Mouse (Mus musculus) neural tube, embryonic 15.5 days (tissue): Measurements from ENCODE around the gene Gpr173. TPM values are rescaled to one million over a fixed set of nuclear protein-coding genes. Genes with fewer than 3 reads are reported as not detected.

Experiments used
- ATAC-seq: fragments of 200-750 bp; cut with Nextera tagmentation; 2 replicates; pipeline ENCODE4 v1.8.0; 2017; ENCODE audit warnings: mild to moderate bottlenecking, moderate TSS enrichment, moderate library complexity; ENCODE audit not compliant: low FRiP score
- H3K27ac ChIP-seq: fragments of 300-500 bp; sonication (generic); replicated peaks from 2 replicates; pipeline ENCODE4 v1.5.1; 2015; ENCODE audit warnings: mild to moderate bottlenecking, inconsistent platforms
- H3K27me3 ChIP-seq: fragments of 300-500 bp; sonication (generic); replicated peaks from 2 replicates; pipeline ENCODE4 v1.6.1; 2015; ENCODE audit warnings: inconsistent platforms
- H3K36me3 ChIP-seq: fragments of 300-500 bp; sonication (generic); 2 replicates; pipeline ENCODE4 v1.6.1; 2015; ENCODE audit warnings: inconsistent platforms
- H3K4me1 ChIP-seq: fragments of 300-500 bp; sonication (generic); 2 replicates; pipeline ENCODE4 v1.6.1; 2015; ENCODE audit warnings: inconsistent platforms
- H3K4me2 ChIP-seq: fragments of 300-500 bp; sonication (generic); 2 replicates; pipeline ENCODE4 v1.6.1; 2015; ENCODE audit warnings: inconsistent platforms, mild to moderate bottlenecking, moderate library complexity
- H3K4me3 ChIP-seq: fragments of 300-500 bp; sonication (generic); replicated peaks from 2 replicates; pipeline ENCODE4 v1.5.1; 2015; ENCODE audit warnings: mild to moderate bottlenecking, inconsistent platforms
- H3K9ac ChIP-seq: fragments of 300-500 bp; sonication (generic); replicated peaks from 2 replicates; pipeline ENCODE4 v1.6.1; 2015; ENCODE audit warnings: mild to moderate bottlenecking, inconsistent platforms
- H3K9me3 ChIP-seq: fragments of 300-500 bp; sonication (generic); replicated peaks from 2 replicates; pipeline ENCODE4 v1.6.1; 2016; ENCODE audit warnings: inconsistent platforms
- WGBS: fragments of 180-500 bp; shearing (Covaris S2); methylation state at CpG from one replicate; pipeline ENCODE4 v1.1.7; 2015; ENCODE audit warnings: mixed read lengths; 5-methylcytosine and 5-hydroxymethylcytosine counted together
- polyA plus RNA-seq: library from polyadenylated mRNA; unstranded; fragments of >200 nt; fragmentation: Nextera tagmentation; extraction: Ambion mirVana; gene quantifications from 2 replicates; pipeline ENCODE4 v1.2.1, GENCODE M21; 2015

Gene Gpr173
- 8.4 and 8.5 TPM in 2 replicates for polyA plus RNA-seq

DNA sequence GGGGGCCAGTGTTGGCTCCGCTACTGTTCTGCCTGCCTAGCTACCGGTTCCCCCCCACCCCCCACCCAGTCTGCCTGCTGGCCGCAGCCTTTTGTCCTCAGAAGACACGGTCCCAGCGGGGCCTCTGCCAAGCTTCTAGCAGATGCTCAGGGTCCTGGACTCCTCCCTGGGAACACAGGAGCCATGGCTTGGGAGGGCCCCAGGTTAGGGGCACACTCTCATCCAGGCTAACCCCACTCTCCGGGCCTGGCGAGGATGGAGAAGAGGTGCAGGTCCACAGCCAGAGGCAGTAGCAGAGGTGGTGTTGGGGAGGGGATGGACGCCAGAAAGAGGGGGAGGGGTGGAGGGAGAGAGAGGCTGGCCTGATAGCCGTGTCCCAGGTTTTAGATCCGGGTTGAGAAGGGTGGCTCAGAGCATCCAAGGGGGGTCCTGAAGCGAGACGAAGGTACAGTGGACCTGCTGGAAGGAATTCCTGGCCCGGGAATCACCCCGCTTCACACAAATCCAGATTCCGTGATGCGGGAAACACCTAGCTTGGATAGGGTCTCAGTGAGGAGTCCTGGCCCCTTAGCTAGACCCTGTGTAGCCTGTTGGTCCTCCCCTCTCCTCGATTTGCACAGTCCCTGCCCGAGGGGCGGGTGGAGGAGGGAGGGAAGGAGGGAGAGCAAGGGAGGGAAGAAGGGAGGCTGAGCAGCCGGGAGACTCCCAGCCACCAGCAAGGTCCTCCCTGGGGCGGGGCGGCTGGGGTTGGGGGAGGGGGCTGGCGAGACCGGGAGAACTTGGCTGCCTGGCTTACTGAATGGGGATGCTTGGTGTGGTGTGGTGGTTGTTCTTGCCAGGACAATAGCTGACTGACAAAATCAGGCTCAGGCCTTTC, at the start of gene Gpr173:
Gene Gpr173, minus strand, starts transcription at position 308 of the 877 bp plus-strand sequence.
- peak within 1 kb of the TSS; percentile 55 for H3K4me3 ChIP-seq

DNA sequence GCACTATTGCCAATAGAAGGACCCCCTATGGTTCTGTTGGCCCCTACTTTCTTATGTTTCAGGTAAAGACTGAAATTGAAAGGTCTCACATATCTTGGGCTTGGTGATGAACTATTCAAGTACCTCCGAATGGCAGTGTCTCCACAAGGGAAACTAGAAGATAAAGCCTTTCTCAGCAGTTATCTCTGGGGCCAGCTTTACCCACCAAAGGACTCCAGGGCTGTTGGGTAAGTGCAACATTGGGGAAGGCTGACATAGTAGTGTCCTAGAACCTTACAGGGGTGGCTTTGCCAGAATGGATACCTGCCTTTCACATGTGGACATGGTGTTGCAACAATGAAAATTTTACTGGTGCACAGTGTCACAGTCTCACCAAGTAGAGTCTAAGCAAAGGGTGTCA, 34.7 kb upstream of the Gpr173 start:
- Histone ChIP-seq H3K27ac (no peak overlapping the region), H3K9me3 (no peaks in the 10 kb centered on the region), H3K4me3 (no peak overlapping the region), H3K36me3 (no peaks in the 10 kb centered on the region), H3K27me3 (peaks cover 40% of the 10 kb centered on the region), H3K4me1 (no peaks in the 10 kb centered on the region), H3K4me2 (no peak overlapping the region), H3K9ac (no peak overlapping the region)
- 97% methylated on average over 1 of the region's 1 CpGs for WGBS
- no peak for ATAC-seq

More for the DNA sequence above, at the start of gene Gpr173:
- H3K27me3 ChIP-seq, result peaks cover 46% of the 10 kb centered on the region
- WGBS, result 18% methylated on average over 22 of the region's 24 CpGs
- peak within 1 kb of the TSS; percentile 61 for H3K9ac ChIP-seq
- no peaks in the 10 kb centered on the region for H3K9me3 ChIP-seq
- no peaks in the 10 kb centered on the region for H3K36me3 ChIP-seq
- H3K4me1 ChIP-seq, result peaks cover 16% of the 10 kb centered on the region
- peak within 1 kb of the TSS; percentile 57 for H3K4me2 ChIP-seq
- peak within 1 kb of the TSS; percentile 86 for H3K27ac ChIP-seq
- ATAC-seq, result peak; percentile 97

DNA sequence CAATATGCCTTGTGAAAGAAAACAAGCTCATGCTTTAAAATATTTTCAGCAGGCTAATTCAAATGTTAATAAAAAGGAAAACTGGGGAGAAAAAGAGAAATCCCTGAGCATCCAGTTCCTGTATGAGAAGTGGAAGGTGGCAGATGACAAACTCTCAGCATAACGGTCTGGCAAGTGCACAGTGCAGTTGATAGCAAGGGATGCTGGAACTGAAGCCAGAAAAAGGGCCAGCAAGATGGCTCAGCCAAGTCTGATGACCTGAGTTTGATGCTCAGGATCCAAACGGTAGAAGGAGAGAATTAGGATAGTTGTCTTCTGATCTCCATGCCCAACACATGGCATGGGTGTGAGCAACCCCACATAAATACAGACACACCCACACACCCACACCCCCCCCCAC, 31.6 kb upstream of the Gpr173 start:
- no peak for ATAC-seq
- Histone ChIP-seq H3K27me3 (peaks cover 42% of the 10 kb centered on the region), H3K9ac (no peak overlapping the region), H3K4me3 (no peak overlapping the region), H3K27ac (no peak overlapping the region), H3K9me3 (no peaks in the 10 kb centered on the region), H3K36me3 (no peaks in the 10 kb centered on the region), H3K4me1 (no peaks in the 10 kb centered on the region), H3K4me2 (no peak overlapping the region)
- WGBS, result 79% methylated on average over 2 of the region's 2 CpGs

DNA sequence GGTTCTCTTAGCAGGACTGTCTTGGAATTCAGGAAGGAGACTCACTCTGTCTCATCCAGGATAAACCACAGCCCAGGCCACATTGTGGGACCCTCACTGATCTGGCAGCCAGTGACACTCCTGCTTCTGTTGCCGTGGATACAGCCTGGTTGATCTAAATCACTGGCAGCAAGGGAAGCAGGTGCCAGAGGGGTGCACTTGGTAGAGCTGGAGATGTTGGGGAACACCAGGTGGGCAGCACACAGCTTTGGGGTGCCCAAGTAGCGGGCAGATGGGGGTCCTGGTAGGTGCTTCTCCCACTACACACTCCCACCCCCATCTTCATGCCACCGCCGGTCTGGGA, 479 bp downstream of the Gpr173 start:
- H3K9ac ChIP-seq, result peak overlapping the region; percentile 61
- H3K4me2 ChIP-seq, result peak overlapping the region; percentile 57
- peak; percentile 49; the same call in 1 of the 2 replicates for ATAC-seq
- H3K4me3 ChIP-seq, result peak overlapping the region; percentile 55
- peak overlapping the region; percentile 86 for H3K27ac ChIP-seq
- H3K4me1 ChIP-seq, result peaks cover 16% of the 10 kb centered on the region
- 12% methylated on average over 4 of the region's 4 CpGs for WGBS
- no peaks in the 10 kb centered on the region for H3K36me3 ChIP-seq
- H3K9me3 ChIP-seq, result no peaks in the 10 kb centered on the region
- peaks cover 47% of the 10 kb centered on the region for H3K27me3 ChIP-seq

DNA sequence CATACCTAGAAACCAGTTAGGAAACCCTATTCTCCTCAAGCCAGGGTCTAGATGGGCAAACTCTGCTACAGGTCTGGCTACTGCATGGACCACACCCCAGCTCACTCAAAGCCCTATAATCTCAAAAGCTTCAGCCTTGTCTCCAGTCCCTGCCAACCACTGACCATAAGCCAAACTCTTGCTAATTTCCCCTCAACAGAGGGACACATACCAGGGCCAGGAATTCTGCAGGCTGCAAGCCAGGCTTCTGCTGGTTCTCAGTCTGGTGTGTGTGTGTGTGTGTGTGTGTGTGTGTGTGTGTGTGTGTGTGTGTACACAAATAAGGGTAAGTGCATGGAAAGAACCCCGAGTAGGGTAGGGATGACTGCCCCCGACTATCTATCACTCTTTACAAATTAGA, 2.1 kb downstream of the Gpr173 start:
- 48% methylated on average over 2 of the region's 2 CpGs for WGBS
- ATAC-seq, result no peak
- no peaks in the 10 kb centered on the region for H3K36me3 ChIP-seq
- H3K9me3 ChIP-seq, result no peaks in the 10 kb centered on the region
- H3K27me3 ChIP-seq, result peaks cover 50% of the 10 kb centered on the region
- H3K27ac ChIP-seq, result no peak overlapping the region
- peaks cover 16% of the 10 kb centered on the region for H3K4me1 ChIP-seq
- H3K4me2 ChIP-seq, result peak overlapping the region; percentile 57
- peak overlapping the region; percentile 55 for H3K4me3 ChIP-seq
- no peak overlapping the region for H3K9ac ChIP-seq

DNA sequence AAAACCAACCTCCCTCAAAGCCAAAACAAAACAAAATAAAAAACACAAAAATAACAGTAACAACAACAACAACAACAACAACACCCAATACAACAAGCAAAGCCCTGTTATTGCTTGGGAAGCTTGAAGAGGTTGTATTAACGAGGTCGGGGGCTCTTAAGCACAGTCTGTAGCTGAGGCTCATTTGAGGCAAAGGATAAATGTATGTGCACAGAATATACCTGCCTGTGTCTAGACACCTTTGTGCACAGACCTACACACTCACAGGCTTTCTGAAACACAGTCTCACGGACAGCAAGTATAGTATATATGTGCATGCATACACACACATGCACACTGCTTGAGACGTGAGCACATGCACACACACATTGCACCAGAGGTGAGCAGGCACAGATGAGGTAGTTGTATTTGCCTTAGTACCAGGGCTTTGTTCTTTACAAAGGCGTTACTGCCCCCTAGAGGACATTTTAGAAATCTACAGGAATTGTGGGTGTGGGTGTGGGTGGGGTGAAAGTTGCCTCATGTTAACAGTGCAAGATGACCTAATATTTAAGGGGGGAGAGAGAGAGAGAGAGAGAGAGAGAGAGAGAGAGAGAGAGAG, 15.9 kb downstream of the Gpr173 start:
- Histone ChIP-seq H3K9ac (no peak overlapping the region), H3K27me3 (peaks cover 31% of the 10 kb centered on the region), H3K4me1 (no peaks in the 10 kb centered on the region), H3K4me2 (no peak overlapping the region), H3K36me3 (no peaks in the 10 kb centered on the region), H3K4me3 (no peak overlapping the region), H3K27ac (no peak overlapping the region), H3K9me3 (no peaks in the 10 kb centered on the region)
- 25% methylated on average over 5 of the region's 5 CpGs for WGBS
- peak; percentile 68 for ATAC-seq

DNA sequence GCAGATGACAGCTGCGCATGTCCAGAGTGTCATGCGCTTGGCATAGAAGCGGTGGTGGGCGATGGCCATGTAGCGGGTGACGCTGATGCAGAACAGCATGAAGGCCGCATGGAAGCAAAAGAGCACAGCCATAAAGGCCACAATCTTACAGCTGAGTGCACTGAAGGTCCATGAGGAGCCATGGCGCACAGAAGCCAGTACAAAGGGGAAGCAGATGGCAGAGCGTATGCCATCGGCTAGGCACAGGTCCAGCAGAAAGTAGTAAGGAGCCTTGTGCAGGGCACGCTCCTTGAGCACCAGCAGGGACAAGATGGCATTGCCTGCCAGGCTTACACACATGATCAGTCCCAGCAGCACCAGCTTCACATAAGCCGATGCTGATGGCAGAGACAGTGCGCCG, 21.5 kb downstream of the Gpr173 start:
- peaks cover 58% of the 10 kb centered on the region for H3K27me3 ChIP-seq
- H3K4me3 ChIP-seq, result no peak overlapping the region
- H3K9ac ChIP-seq, result no peak overlapping the region
- H3K27ac ChIP-seq, result no peak overlapping the region
- no peak for ATAC-seq
- no peak overlapping the region for H3K4me2 ChIP-seq
- no peaks in the 10 kb centered on the region for H3K9me3 ChIP-seq
- no peaks in the 10 kb centered on the region for H3K4me1 ChIP-seq
- no peaks in the 10 kb centered on the region for H3K36me3 ChIP-seq
- WGBS, result 91% methylated on average over 14 of the region's 14 CpGs

DNA sequence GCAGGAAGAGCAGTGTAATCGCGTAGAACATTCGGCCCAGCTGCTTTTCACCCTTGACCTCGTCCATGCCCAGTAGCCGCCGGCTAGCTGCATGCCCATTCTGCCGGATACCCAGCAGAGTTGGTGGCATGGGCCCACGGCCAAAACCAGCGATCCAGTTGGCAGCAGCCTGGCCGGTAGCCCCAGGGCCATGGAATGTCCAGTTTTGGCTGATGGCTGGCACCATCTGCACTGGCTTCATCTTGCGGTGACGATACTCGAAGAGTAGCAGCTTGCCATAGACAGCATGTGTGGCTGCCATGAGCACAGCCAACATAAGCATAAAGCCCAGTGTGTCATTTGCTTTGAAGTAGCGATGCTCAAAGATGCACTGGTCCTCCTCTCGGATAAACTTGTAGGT, 21.9 kb downstream of the Gpr173 start:
- WGBS, result 91% methylated on average over 15 of the region's 15 CpGs
- H3K9ac ChIP-seq, result no peak overlapping the region
- H3K27ac ChIP-seq, result no peak overlapping the region
- H3K27me3 ChIP-seq, result peaks cover 60% of the 10 kb centered on the region
- no peaks in the 10 kb centered on the region for H3K4me1 ChIP-seq
- H3K4me3 ChIP-seq, result no peak overlapping the region
- H3K36me3 ChIP-seq, result no peaks in the 10 kb centered on the region
- H3K4me2 ChIP-seq, result no peak overlapping the region
- H3K9me3 ChIP-seq, result no peaks in the 10 kb centered on the region
- no peak for ATAC-seq

- Histone ChIP-seq H3K27ac (peak overlapping the region; percentile 91), H3K9ac (no peak overlapping the region), H3K4me3 (peak overlapping the region; percentile 55), H3K9me3 (no peaks in the 10 kb centered on the region), H3K27me3 (peaks cover 55% of the 10 kb centered on the region), H3K36me3 (peaks cover 11% of the 10 kb centered on the region; the same call in 1 of the 2 replicates), H3K4me1 (peaks cover 27% of the 10 kb centered on the region), H3K4me2 (peak overlapping the region; percentile 65)
- WGBS, result 33% methylated on average over 6 of the region's 6 CpGs
- ATAC-seq, result no peak
These were observed 25.6 kb downstream of the Gpr173 start for GRCm38 (mm10) chrX:152342903-152343302.

DNA sequence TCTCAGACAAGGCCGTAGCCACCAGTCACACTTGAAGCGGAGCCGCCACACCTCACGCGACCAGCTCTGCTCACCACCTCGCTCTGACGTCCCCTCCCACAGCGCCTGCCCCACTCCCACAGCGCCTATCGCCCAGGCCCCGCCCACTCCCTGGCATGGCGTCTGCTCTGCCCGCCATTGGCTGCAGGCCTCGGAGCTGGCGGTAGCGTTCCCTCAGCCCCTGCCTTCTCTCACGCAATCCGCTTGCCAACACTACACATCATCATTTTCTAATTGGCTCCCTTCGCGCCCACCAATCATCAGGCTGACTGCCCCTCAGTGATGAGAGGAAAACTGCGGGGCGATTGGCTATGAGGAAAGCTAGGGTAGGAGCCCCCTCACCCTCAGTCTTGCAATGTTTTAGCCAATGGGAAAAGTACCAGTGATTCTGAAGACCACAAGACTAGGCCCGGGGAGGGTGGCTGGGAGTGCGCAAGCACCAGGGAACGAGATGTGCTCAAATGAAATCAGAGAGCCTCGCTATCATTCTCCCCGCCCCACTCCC, 26.1 kb downstream of the Gpr173 start, which contains the start of gene Tspyl2:
Gene Tspyl2, minus strand, starts transcription at position 68 of the 544 bp plus-strand sequence.
- ATAC-seq, result peak; percentile 97
- 15% methylated on average over 27 of the region's 27 CpGs for WGBS
- Histone ChIP-seq H3K4me3 (peak within 1 kb of the TSS; percentile 55), H3K36me3 (peaks cover 11% of the 10 kb centered on the region; the same call in 1 of the 2 replicates), H3K9me3 (no peaks in the 10 kb centered on the region), H3K27me3 (peaks cover 52% of the 10 kb centered on the region), H3K4me2 (peak within 1 kb of the TSS; percentile 65), H3K27ac (peak within 1 kb of the TSS; percentile 91), H3K4me1 (peaks cover 32% of the 10 kb centered on the region), H3K9ac (peak within 1 kb of the TSS; percentile 76)

DNA sequence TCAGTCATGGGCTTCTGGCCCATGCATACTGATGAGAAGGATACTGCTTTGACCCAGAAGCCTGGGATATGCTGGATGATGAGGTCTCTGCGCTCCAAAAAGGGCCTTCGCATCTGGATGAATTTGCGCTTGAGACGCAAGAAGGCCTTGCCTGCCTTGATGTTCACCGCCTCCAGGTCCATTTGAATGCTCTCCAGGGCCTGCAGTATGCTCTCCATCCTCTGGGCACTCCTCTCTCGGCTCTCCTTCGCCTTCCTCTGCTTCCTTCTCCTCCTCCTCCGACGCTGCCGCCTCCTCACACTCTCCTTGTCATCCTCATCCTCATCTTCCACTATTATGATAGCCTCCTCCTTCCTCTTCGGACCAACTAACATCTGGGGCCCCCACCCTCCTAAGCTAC, 27.0 kb downstream of the Gpr173 start:
- Histone ChIP-seq H3K27ac (peak overlapping the region; percentile 91), H3K27me3 (peaks cover 53% of the 10 kb centered on the region)
- WGBS, result 31% methylated on average over 11 of the region's 11 CpGs

More for the DNA sequence above, 27.0 kb downstream of the Gpr173 start:
- no peak for ATAC-seq
- H3K4me3 ChIP-seq, result peak overlapping the region; percentile 55
- H3K36me3 ChIP-seq, result peaks cover 11% of the 10 kb centered on the region; the same call in 1 of the 2 replicates
- H3K4me2 ChIP-seq, result peak overlapping the region; percentile 65
- H3K9ac ChIP-seq, result peak overlapping the region; percentile 76
- no peaks in the 10 kb centered on the region for H3K9me3 ChIP-seq
- peaks cover 38% of the 10 kb centered on the region for H3K4me1 ChIP-seq
